Mouse (Mus musculus): ENCODE results near the gene Gata2. TPM values are rescaled to one million over a fixed set of nuclear protein-coding genes. Genes with fewer than 3 reads are reported as not detected.
"Not testable (repeated sequence)": the region's sequence is repeated elsewhere in the genome, so short reads cannot be mapped to it uniquely, and the experiment has no call there.

Gene Gata2
- 14.3 and 14.5 TPM in 2 replicates for polyA plus RNA-seq (2014; fragmentation: Nextera tagmentation; extraction: Ambion mirVana)

GRCm38 (mm10) chr6:88193433-88194052 lies at the start of gene Gata2:
Gene Gata2 (plus strand): TSS chr6:88193891.
- ATAC-seq (replicated peaks; ENCODE audit: insufficient number of reproducible peaks, low FRiP score, low TSS enrichment) = no peak
- peak within 1 kb of the TSS; percentile 84 for H3K4me2 ChIP-seq
- H3K9ac ChIP-seq (ENCODE audit: low read depth, low read length) = peak within 1 kb of the TSS; percentile 52
- 2% methylated on average over 46 of the region's 57 CpGs for WGBS (ENCODE audit: insufficient replicate concordance)
- H3K27ac ChIP-seq (ENCODE audit: low read depth, low read length) = no peak within 1 kb of the TSS
- no peaks in the 10 kb centered on the region for H3K36me3 ChIP-seq (ENCODE audit: control insufficient read depth, insufficient read depth, low read length)
- H3K4me1 ChIP-seq (ENCODE audit: control insufficient read depth, insufficient read depth, low read length) = peaks cover 24% of the 10 kb centered on the region
- no peaks in the 10 kb centered on the region for H3K9me3 ChIP-seq (replicated peaks; ENCODE audit: control insufficient read depth, low read length)
- peaks cover 94% of the 10 kb centered on the region for H3K27me3 ChIP-seq (ENCODE audit: control insufficient read depth, insufficient read depth, low read length)
- peak within 1 kb of the TSS; percentile 47 for H3K4me3 ChIP-seq (ENCODE audit: low read depth, low read length)

DNA sequence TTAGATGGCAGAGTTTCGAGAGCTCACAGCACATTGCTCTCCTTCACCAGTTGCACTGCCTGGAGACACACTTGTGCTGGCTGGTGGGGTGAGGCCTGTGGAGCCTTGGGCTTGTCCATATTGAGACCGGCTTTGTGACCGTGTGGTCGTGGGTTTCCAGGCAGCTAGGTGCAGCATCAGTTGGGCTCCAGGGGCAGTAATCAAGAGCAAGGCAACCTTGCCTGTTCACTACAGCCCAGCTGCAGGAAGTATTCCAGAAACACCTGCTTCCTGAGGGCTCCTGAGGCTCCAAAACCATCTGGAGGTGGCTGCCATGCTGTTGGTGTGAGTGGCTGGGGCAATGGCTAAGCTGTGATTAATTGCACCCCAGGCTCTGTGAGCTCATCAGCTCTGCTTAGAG lies 47.9 kb upstream of the Gata2 start:
- no peaks in the 10 kb centered on the region for H3K9me3 ChIP-seq (replicated peaks; ENCODE audit: control insufficient read depth, low read length)
- H3K27ac ChIP-seq (ENCODE audit: low read depth, low read length) = no peak overlapping the region
- no peak overlapping the region for H3K4me2 ChIP-seq
- no peaks in the 10 kb centered on the region for H3K36me3 ChIP-seq (ENCODE audit: control insufficient read depth, insufficient read depth, low read length)
- 65% methylated on average over 4 of the region's 4 CpGs for WGBS (ENCODE audit: insufficient replicate concordance)
- no peak overlapping the region for H3K4me3 ChIP-seq (ENCODE audit: low read depth, low read length)
- ATAC-seq (replicated peaks; ENCODE audit: insufficient number of reproducible peaks, low FRiP score, low TSS enrichment) = no peak
- H3K4me1 ChIP-seq (ENCODE audit: control insufficient read depth, insufficient read depth, low read length) = no peaks in the 10 kb centered on the region; the same call in 1 of the 2 replicates
- no peak overlapping the region for H3K9ac ChIP-seq (ENCODE audit: low read depth, low read length)
- peaks cover 3% of the 10 kb centered on the region; the same call in 1 of the 2 replicates for H3K27me3 ChIP-seq (ENCODE audit: control insufficient read depth, insufficient read depth, low read length)

DNA sequence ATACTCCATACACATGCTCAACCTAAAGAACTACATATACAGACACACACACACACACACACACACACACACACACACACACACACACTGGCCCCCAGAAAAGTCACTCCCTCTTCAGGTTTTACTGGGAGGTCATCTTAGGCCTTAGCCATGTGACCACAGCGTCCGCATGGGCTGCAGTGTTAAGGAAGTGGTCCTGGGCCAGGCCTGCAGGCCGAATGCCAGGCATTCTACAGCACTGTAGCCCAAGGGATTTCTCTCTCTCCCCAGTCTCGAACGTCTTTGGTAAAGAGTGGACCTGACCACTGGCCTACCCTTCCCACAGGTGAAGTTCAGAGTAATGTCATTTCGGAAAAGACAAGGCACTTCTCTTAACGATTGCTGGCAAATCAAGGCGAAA lies 47.1 kb upstream of the Gata2 start:
- Histone ChIP-seq H3K4me3 (ENCODE audit: low read depth, low read length) (no peak overlapping the region), H3K36me3 (ENCODE audit: control insufficient read depth, insufficient read depth, low read length) (no peaks in the 10 kb centered on the region), H3K9ac (ENCODE audit: low read depth, low read length) (no peak overlapping the region), H3K4me2 (no peak overlapping the region), H3K27me3 (ENCODE audit: control insufficient read depth, insufficient read depth, low read length) (peaks cover 3% of the 10 kb centered on the region; the same call in 1 of the 2 replicates), H3K4me1 (ENCODE audit: control insufficient read depth, insufficient read depth, low read length) (no peaks in the 10 kb centered on the region; the same call in 1 of the 2 replicates), H3K27ac (ENCODE audit: low read depth, low read length) (no peak overlapping the region), H3K9me3 (replicated peaks; ENCODE audit: control insufficient read depth, low read length) (no peaks in the 10 kb centered on the region)
- 71% methylated on average over 8 of the region's 8 CpGs for WGBS (ENCODE audit: insufficient replicate concordance)
- no peak for ATAC-seq (replicated peaks; ENCODE audit: insufficient number of reproducible peaks, low FRiP score, low TSS enrichment)

- Histone ChIP-seq H3K36me3 (ENCODE audit: control insufficient read depth, insufficient read depth, low read length) (no peaks in the 10 kb centered on the region), H3K4me3 (ENCODE audit: low read depth, low read length) (no peak overlapping the region), H3K27me3 (ENCODE audit: control insufficient read depth, insufficient read depth, low read length) (peaks cover 3% of the 10 kb centered on the region; the same call in 1 of the 2 replicates), H3K27ac (ENCODE audit: low read depth, low read length) (no peak overlapping the region), H3K9me3 (replicated peaks; ENCODE audit: control insufficient read depth, low read length) (no peaks in the 10 kb centered on the region), H3K9ac (ENCODE audit: low read depth, low read length) (no peak overlapping the region), H3K4me2 (no peak overlapping the region), H3K4me1 (ENCODE audit: control insufficient read depth, insufficient read depth, low read length) (no peaks in the 10 kb centered on the region; the same call in 1 of the 2 replicates)
- 76% methylated on average over 16 of the region's 16 CpGs for WGBS (ENCODE audit: insufficient replicate concordance)
- no peak for ATAC-seq (replicated peaks; ENCODE audit: insufficient number of reproducible peaks, low FRiP score, low TSS enrichment)
Measured at GRCm38 (mm10) chr6:88147411-88148003, 46.2 kb upstream of the Gata2 start.

- WGBS (ENCODE audit: insufficient replicate concordance) = 68% methylated on average over 4 of the region's 4 CpGs
- peaks cover 3% of the 10 kb centered on the region; the same call in 1 of the 2 replicates for H3K27me3 ChIP-seq (ENCODE audit: control insufficient read depth, insufficient read depth, low read length)
- H3K4me3 ChIP-seq (ENCODE audit: low read depth, low read length) = no peak overlapping the region
- H3K27ac ChIP-seq (ENCODE audit: low read depth, low read length) = no peak overlapping the region
- H3K4me1 ChIP-seq (ENCODE audit: control insufficient read depth, insufficient read depth, low read length) = no peaks in the 10 kb centered on the region; the same call in 1 of the 2 replicates
- no peak for ATAC-seq (replicated peaks; ENCODE audit: insufficient number of reproducible peaks, low FRiP score, low TSS enrichment)
- no peak overlapping the region for H3K4me2 ChIP-seq
- no peak overlapping the region for H3K9ac ChIP-seq (ENCODE audit: low read depth, low read length)
- H3K9me3 ChIP-seq (replicated peaks; ENCODE audit: control insufficient read depth, low read length) = no peaks in the 10 kb centered on the region
- no peaks in the 10 kb centered on the region for H3K36me3 ChIP-seq (ENCODE audit: control insufficient read depth, insufficient read depth, low read length)
Measured at GRCm38 (mm10) chr6:88151335-88151734, 42.4 kb upstream of the Gata2 start.

- H3K4me1 ChIP-seq (ENCODE audit: control insufficient read depth, insufficient read depth, low read length) = no peaks in the 10 kb centered on the region; the same call in 1 of the 2 replicates
- WGBS (ENCODE audit: insufficient replicate concordance) = 70% methylated on average over 14 of the region's 14 CpGs
- H3K9ac ChIP-seq (ENCODE audit: low read depth, low read length) = no peak overlapping the region
- 0 out of 2 replicates have a peak overlapping the region, but pooled peaks have one; percentile 9 for H3K4me2 ChIP-seq
- ATAC-seq (replicated peaks; ENCODE audit: insufficient number of reproducible peaks, low FRiP score, low TSS enrichment) = 0 out of 2 replicates have a peak, but pooled peaks have one; percentile 16
- no peaks in the 10 kb centered on the region for H3K36me3 ChIP-seq (ENCODE audit: control insufficient read depth, insufficient read depth, low read length)
- H3K27me3 ChIP-seq (ENCODE audit: control insufficient read depth, insufficient read depth, low read length) = peaks cover 3% of the 10 kb centered on the region; the same call in 1 of the 2 replicates
- no peaks in the 10 kb centered on the region for H3K9me3 ChIP-seq (replicated peaks; ENCODE audit: control insufficient read depth, low read length)
- peak overlapping the region; percentile 61; the same call in 1 of the 2 replicates for H3K27ac ChIP-seq (ENCODE audit: low read depth, low read length)
- H3K4me3 ChIP-seq (ENCODE audit: low read depth, low read length) = no peak overlapping the region
Measured at GRCm38 (mm10) chr6:88152127-88152705, 41.5 kb upstream of the Gata2 start.

GRCm38 (mm10) chr6:88152979-88153378 lies 40.7 kb upstream of the Gata2 start:
- WGBS (ENCODE audit: insufficient replicate concordance) = 75% methylated on average over 6 of the region's 6 CpGs
- H3K9me3 ChIP-seq (replicated peaks; ENCODE audit: control insufficient read depth, low read length) = no peaks in the 10 kb centered on the region
- ATAC-seq (replicated peaks; ENCODE audit: insufficient number of reproducible peaks, low FRiP score, low TSS enrichment) = no peak

GRCm38 (mm10) chr6:88155614-88156013 lies 38.1 kb upstream of the Gata2 start:
- not testable (repeated sequence) for H3K4me1 ChIP-seq (ENCODE audit: control insufficient read depth, insufficient read depth, low read length); H3K9ac ChIP-seq (ENCODE audit: low read depth, low read length); H3K4me3 ChIP-seq (ENCODE audit: low read depth, low read length); ATAC-seq (replicated peaks; ENCODE audit: insufficient number of reproducible peaks, low FRiP score, low TSS enrichment); H3K4me2 ChIP-seq; H3K9me3 ChIP-seq (replicated peaks; ENCODE audit: control insufficient read depth, low read length); H3K36me3 ChIP-seq (ENCODE audit: control insufficient read depth, insufficient read depth, low read length); H3K27me3 ChIP-seq (ENCODE audit: control insufficient read depth, insufficient read depth, low read length); H3K27ac ChIP-seq (ENCODE audit: low read depth, low read length)
- WGBS (ENCODE audit: insufficient replicate concordance) = 84% methylated on average over 6 of the region's 6 CpGs

More at GRCm38 (mm10) chr6:88152979-88153378, 40.7 kb upstream of the Gata2 start:
- Histone ChIP-seq H3K27ac (ENCODE audit: low read depth, low read length) (no peak overlapping the region), H3K36me3 (ENCODE audit: control insufficient read depth, insufficient read depth, low read length) (no peaks in the 10 kb centered on the region), H3K4me2 (no peak overlapping the region), H3K27me3 (ENCODE audit: control insufficient read depth, insufficient read depth, low read length) (peaks cover under 1% of the 10 kb centered on the region; the same call in 1 of the 2 replicates), H3K4me1 (ENCODE audit: control insufficient read depth, insufficient read depth, low read length) (no peaks in the 10 kb centered on the region), H3K4me3 (ENCODE audit: low read depth, low read length) (no peak overlapping the region), H3K9ac (ENCODE audit: low read depth, low read length) (no peak overlapping the region)

All from heart, embryonic 11.5 days (tissue).